Mouse (Mus musculus) cerebellum, postnatal 25 days (tissue): ENCODE measurements at regions not wholly inside any gene's neighbourhood (a gene's known extent, or its start where the extent isn't known, plus 50 kb on each side); places are given as distances from the start of the nearest gene placed in this dataset.

ENCODE experiments used
- DNase-seq, 2 experiments: peaks; one replicate each; pipeline ENCODE4 v3.0.0; 2021; ENCODE audit warnings: mixed read lengths in 2 of 2

- peak in 1 of 2 experiments; percentile 18 for DNase-seq
Measured at GRCm38 (mm10) chr14:112895561-112895960, 418.8 kb upstream of the Tpm3-rs7 start.

- DNase-seq: no peak
Measured at GRCm38 (mm10) chr14:112901171-112901570, 413.2 kb upstream of the Tpm3-rs7 start.

GRCm38 (mm10) chr14:112917148-112917547 is 397.3 kb upstream of the Tpm3-rs7 start:
- DNase-seq: no peak
